Mouse (Mus musculus) cerebellum, adult 2 months (tissue): Measurements from ENCODE around the gene Nf2.

Source experiments
- CTCF ChIP-seq: fragments of 200-500 bp; IDR thresholded peaks from 2 replicates; pipeline ENCODE4 v1.5.1; 2011; ENCODE audit warnings: low read depth, mild to moderate bottlenecking, control low read depth, low read length, moderate library complexity, borderline replicate concordance; ENCODE audit not compliant: insufficient read depth
- POLR2A ChIP-seq: fragments of 200-500 bp; IDR thresholded peaks from 2 replicates; pipeline ENCODE4 v1.6.1; 2011; ENCODE audit warnings: low read length, control low read depth, borderline replicate concordance; ENCODE audit not compliant: insufficient read depth

DNA sequence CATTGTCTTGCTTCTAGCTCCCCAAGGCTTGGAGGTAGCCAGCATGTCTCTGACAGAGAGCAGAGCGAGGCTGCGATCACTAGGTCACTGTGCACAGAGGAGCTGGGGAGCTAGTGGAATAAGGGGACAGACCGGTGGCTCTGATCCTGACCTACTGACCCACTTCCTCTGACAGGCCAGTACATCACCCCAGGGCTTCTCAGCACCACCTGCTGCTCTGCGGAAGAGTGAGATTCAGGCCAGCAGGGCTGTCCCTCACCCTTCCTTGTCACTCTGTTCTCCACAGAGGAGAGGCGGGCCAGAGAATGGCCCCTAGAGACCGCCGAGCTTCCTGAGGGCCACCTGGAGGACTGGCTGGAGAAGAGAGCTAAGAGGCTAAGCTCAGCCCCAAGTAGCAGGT lies 117.6 kb downstream of the Nf2 start:
- TF ChIP-seq POLR2A (no peak), CTCF (no peak)
